Mouse (Mus musculus): ENCODE results near the gene Mafb. TPM values are rescaled to one million over a fixed set of nuclear protein-coding genes. Genes with fewer than 3 reads are reported as not detected.

The Mafb gene
- polyA plus RNA-seq (2014; fragmentation: Nextera tagmentation; extraction: Ambion mirVana), result 5.4 and 6.5 TPM in 2 replicates

DNA sequence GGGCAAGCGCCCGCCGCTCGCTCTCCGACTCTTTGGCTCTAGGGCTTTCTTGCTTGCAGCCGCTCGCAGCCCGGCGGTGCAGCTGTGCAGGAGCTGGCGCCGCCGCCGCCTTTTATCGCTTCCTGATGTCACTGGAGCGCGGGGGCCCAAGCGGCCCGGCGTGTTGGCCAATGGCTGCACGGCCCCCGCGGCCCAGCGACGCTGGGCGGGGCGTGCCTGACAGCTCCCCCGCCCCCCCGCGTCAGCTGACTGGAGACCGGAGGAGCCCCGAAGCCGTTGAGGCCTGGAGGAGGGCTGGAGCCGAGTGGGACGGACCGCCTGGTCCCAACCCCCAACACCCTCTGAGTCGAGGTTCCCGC, at the start of gene Mafb:
TSS of gene Mafb (minus strand) at position 86 of the 359 bp plus-strand sequence.
- peaks cover 14% of the 10 kb centered on the region for H3K4me1 ChIP-seq (ENCODE audit: control insufficient read depth, insufficient read depth, low read length)
- 0% methylated on average over 16 of the region's 37 CpGs for WGBS
- peaks cover 70% of the 10 kb centered on the region for H3K27me3 ChIP-seq (ENCODE audit: control insufficient read depth, insufficient read depth, low read length)
- peak within 1 kb of the TSS; percentile 97 for H3K4me2 ChIP-seq (ENCODE audit: low read depth, severe bottlenecking)
- DNase-seq (ENCODE audit: low spot score) (peak; percentile 93), ATAC-seq (ENCODE audit: insufficient number of reproducible peaks, low FRiP score, low TSS enrichment, low read depth) (peak; percentile 92)
- 0 out of 2 replicates have a peak within 1 kb of the TSS, but pooled peaks have one; percentile 14 for H3K27ac ChIP-seq (replicated peaks; ENCODE audit: low read depth, low read length)
- peak within 1 kb of the TSS; percentile 43 for H3K4me3 ChIP-seq (ENCODE audit: low read depth, low read length)
- H3K36me3 ChIP-seq (ENCODE audit: control insufficient read depth, insufficient read depth, low read length), result no peaks in the 10 kb centered on the region
- H3K9ac ChIP-seq (ENCODE audit: low read length), result peak within 1 kb of the TSS; percentile 72
- H3K9me3 ChIP-seq (ENCODE audit: control insufficient read depth, low read length), result no peaks in the 10 kb centered on the region

DNA sequence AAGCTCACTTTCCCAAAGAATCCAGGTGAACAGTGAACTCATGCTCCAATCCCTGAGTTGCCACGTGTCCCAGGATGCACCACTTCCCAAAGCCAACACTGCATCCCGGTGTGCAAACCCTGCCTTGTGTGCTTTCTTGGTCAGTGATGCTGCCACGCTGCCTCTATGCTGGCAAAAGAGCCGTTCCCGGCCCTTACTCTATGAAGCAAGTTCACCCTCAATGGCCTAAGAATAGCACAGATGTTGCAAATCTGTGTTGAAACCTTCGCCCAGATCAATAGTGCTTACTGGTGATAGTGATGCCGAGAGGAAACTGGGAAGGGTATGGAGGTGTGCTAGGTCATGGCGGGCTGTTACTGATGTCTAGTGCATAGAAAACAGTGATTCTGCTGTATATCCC, 48.3 kb upstream of the Mafb start:
- WGBS, result 90% methylated on average over 8 of the region's 8 CpGs

DNA sequence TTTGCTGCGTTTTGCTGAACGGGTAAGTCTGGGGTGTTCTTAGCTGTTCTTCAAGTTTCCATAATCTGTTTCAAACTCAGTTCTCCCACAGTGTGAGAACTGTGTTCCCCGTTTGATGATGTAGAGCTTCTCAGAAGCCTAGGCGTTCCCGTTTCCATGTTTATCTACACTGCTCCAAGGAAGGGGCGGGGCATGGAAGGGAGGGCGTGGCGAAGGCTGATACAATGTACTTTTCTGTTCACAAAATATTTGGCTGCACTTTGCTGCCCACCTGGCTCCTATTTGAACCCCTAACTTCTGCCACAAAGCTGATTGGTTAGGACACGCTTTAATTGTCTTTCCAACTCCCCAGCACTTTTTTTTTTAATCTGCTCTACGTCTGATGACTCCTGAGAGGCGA, 47.9 kb upstream of the Mafb start:
- no peak overlapping the region for H3K4me2 ChIP-seq (ENCODE audit: low read depth, severe bottlenecking)
- H3K4me1 ChIP-seq (ENCODE audit: control insufficient read depth, insufficient read depth, low read length), result no peaks in the 10 kb centered on the region
- no peaks in the 10 kb centered on the region for H3K36me3 ChIP-seq (ENCODE audit: control insufficient read depth, insufficient read depth, low read length)
- no peak overlapping the region for H3K4me3 ChIP-seq (ENCODE audit: low read depth, low read length)
- no peak overlapping the region for H3K27ac ChIP-seq (replicated peaks; ENCODE audit: low read depth, low read length)
- H3K27me3 ChIP-seq (ENCODE audit: control insufficient read depth, insufficient read depth, low read length), result no peaks in the 10 kb centered on the region
- no peaks in the 10 kb centered on the region for H3K9me3 ChIP-seq (ENCODE audit: control insufficient read depth, low read length)
- WGBS, result 91% methylated on average over 11 of the region's 11 CpGs
- DNase-seq (ENCODE audit: low spot score) (no peak), ATAC-seq (ENCODE audit: insufficient number of reproducible peaks, low FRiP score, low TSS enrichment, low read depth) (no peak)
- no peak overlapping the region for H3K9ac ChIP-seq (ENCODE audit: low read length)

More for the DNA sequence above, 48.3 kb upstream of the Mafb start:
- Histone ChIP-seq H3K27ac (replicated peaks; ENCODE audit: low read depth, low read length) (no peak overlapping the region), H3K36me3 (ENCODE audit: control insufficient read depth, insufficient read depth, low read length) (no peaks in the 10 kb centered on the region), H3K4me3 (ENCODE audit: low read depth, low read length) (no peak overlapping the region), H3K9me3 (ENCODE audit: control insufficient read depth, low read length) (no peaks in the 10 kb centered on the region), H3K4me1 (ENCODE audit: control insufficient read depth, insufficient read depth, low read length) (no peaks in the 10 kb centered on the region), H3K4me2 (ENCODE audit: low read depth, severe bottlenecking) (no peak overlapping the region), H3K27me3 (ENCODE audit: control insufficient read depth, insufficient read depth, low read length) (no peaks in the 10 kb centered on the region), H3K9ac (ENCODE audit: low read length) (no peak overlapping the region)
- no peak for DNase-seq (ENCODE audit: low spot score)
- ATAC-seq (ENCODE audit: insufficient number of reproducible peaks, low FRiP score, low TSS enrichment, low read depth), result no peak

DNA sequence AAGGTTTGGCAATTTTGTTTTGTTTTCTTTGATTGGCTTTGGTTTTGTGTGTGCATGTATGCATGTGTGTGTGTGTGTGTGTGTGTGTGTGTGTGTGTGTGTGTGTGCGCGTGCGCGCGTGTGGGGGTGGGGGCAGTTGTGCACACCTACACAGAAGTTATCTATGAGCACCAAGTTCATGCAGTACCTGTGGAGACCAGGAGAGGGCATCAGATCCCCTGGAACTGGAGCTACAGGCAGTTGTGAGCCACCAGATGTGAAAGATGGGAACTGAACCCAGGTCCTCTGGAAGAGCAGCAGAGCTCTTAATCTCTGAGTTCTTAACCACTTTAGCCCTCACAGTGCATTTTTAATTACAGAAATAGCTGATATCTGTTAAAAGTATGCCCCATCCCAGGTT, 47.1 kb upstream of the Mafb start:
- Histone ChIP-seq H3K4me1 (ENCODE audit: control insufficient read depth, insufficient read depth, low read length) (no peaks in the 10 kb centered on the region), H3K9ac (ENCODE audit: low read length) (no peak overlapping the region), H3K9me3 (ENCODE audit: control insufficient read depth, low read length) (no peaks in the 10 kb centered on the region), H3K27ac (replicated peaks; ENCODE audit: low read depth, low read length) (no peak overlapping the region), H3K36me3 (ENCODE audit: control insufficient read depth, insufficient read depth, low read length) (no peaks in the 10 kb centered on the region), H3K27me3 (ENCODE audit: control insufficient read depth, insufficient read depth, low read length) (no peaks in the 10 kb centered on the region), H3K4me3 (ENCODE audit: low read depth, low read length) (no peak overlapping the region), H3K4me2 (ENCODE audit: low read depth, severe bottlenecking) (no peak overlapping the region)
- ATAC-seq (ENCODE audit: insufficient number of reproducible peaks, low FRiP score, low TSS enrichment, low read depth) (no peak), DNase-seq (ENCODE audit: low spot score) (peak; percentile 48)
- WGBS, result 94% methylated on average over 5 of the region's 5 CpGs

DNA sequence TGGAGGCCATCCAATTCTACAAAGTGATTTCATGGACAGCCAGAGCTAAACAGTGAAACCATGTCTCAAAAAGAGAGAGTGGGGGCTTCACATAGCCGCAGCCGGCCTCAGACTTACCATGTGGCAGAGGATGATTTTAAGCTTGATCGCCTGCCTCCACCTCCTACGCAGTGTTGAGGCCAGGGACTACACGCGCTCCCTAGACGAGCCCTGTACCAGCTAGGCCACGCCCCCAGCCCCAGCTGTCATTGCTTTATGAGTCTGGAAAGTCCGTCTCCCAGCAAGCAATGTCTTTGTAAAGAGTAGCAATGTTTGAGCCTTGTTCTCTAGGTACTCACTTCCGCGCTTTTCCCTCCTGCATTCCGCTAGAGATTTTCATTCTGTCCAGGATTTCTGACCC, 46.2 kb upstream of the Mafb start:
- no peaks in the 10 kb centered on the region for H3K4me1 ChIP-seq (ENCODE audit: control insufficient read depth, insufficient read depth, low read length)
- no peaks in the 10 kb centered on the region for H3K9me3 ChIP-seq (ENCODE audit: control insufficient read depth, low read length)
- 54% methylated on average over 12 of the region's 12 CpGs for WGBS
- H3K9ac ChIP-seq (ENCODE audit: low read length), result no peak overlapping the region
- H3K27me3 ChIP-seq (ENCODE audit: control insufficient read depth, insufficient read depth, low read length), result no peaks in the 10 kb centered on the region
- no peaks in the 10 kb centered on the region for H3K36me3 ChIP-seq (ENCODE audit: control insufficient read depth, insufficient read depth, low read length)
- no peak overlapping the region for H3K27ac ChIP-seq (replicated peaks; ENCODE audit: low read depth, low read length)
- DNase-seq (ENCODE audit: low spot score), result peak; percentile 50
- no peak overlapping the region for H3K4me3 ChIP-seq (ENCODE audit: low read depth, low read length)
- no peak for ATAC-seq (ENCODE audit: insufficient number of reproducible peaks, low FRiP score, low TSS enrichment, low read depth)
- H3K4me2 ChIP-seq (ENCODE audit: low read depth, severe bottlenecking), result no peak overlapping the region

DNA sequence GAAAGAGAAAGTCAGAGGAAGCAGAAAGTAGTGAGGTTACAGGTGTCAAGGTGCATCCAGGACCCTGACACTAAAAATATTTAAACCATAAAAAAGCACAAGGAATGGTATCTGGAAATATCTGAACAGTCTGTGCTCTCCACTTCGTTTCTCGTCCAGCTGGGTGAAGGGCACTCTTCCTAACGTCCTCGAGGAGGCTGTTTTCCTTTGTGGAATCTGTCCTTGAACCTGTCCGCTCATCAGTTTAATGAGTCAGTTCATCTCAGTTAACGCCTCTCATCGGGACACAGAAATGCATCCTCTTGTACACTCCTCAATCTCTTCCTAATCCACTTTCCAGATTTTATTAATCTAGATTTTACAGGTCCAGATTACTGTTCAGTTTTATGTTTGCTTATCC, 44.6 kb upstream of the Mafb start:
- Histone ChIP-seq H3K4me2 (ENCODE audit: low read depth, severe bottlenecking) (no peak overlapping the region), H3K27me3 (ENCODE audit: control insufficient read depth, insufficient read depth, low read length) (no peaks in the 10 kb centered on the region), H3K4me1 (ENCODE audit: control insufficient read depth, insufficient read depth, low read length) (no peaks in the 10 kb centered on the region), H3K9ac (ENCODE audit: low read length) (no peak overlapping the region), H3K36me3 (ENCODE audit: control insufficient read depth, insufficient read depth, low read length) (no peaks in the 10 kb centered on the region), H3K4me3 (ENCODE audit: low read depth, low read length) (no peak overlapping the region), H3K9me3 (ENCODE audit: control insufficient read depth, low read length) (no peaks in the 10 kb centered on the region), H3K27ac (replicated peaks; ENCODE audit: low read depth, low read length) (no peak overlapping the region)
- DNase-seq (ENCODE audit: low spot score) (no peak), ATAC-seq (ENCODE audit: insufficient number of reproducible peaks, low FRiP score, low TSS enrichment, low read depth) (no peak)
- WGBS, result 80% methylated on average over 7 of the region's 7 CpGs

DNA sequence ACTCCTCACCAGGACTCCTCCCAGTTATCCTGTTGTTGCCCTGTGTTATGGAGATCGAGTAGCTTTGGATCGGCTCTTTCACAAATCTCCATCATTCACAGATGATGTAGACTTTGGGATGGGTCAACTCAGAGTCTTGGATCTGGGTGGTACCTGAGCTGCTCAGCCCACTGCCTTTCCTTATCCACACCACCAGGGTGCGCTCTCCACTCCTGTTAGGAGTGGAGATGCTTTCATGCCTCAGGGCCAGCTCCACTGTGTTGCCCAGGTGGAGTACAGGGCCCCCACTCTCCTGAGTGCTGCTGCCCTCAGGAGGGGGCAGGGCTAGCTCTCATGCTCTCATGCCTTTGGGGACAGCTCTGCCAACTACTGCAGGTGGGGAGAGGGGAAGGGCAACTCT, 40.9 kb upstream of the Mafb start:
- no peak overlapping the region for H3K9ac ChIP-seq (ENCODE audit: low read length)
- H3K36me3 ChIP-seq (ENCODE audit: control insufficient read depth, insufficient read depth, low read length), result no peaks in the 10 kb centered on the region
- H3K4me3 ChIP-seq (ENCODE audit: low read depth, low read length), result no peak overlapping the region
- H3K4me1 ChIP-seq (ENCODE audit: control insufficient read depth, insufficient read depth, low read length), result no peaks in the 10 kb centered on the region
- H3K27me3 ChIP-seq (ENCODE audit: control insufficient read depth, insufficient read depth, low read length), result no peaks in the 10 kb centered on the region
- no peak overlapping the region for H3K27ac ChIP-seq (replicated peaks; ENCODE audit: low read depth, low read length)
- H3K4me2 ChIP-seq (ENCODE audit: low read depth, severe bottlenecking), result no peak overlapping the region
- ATAC-seq (ENCODE audit: insufficient number of reproducible peaks, low FRiP score, low TSS enrichment, low read depth) (no peak), DNase-seq (ENCODE audit: low spot score) (no peak)
- no peaks in the 10 kb centered on the region for H3K9me3 ChIP-seq (ENCODE audit: control insufficient read depth, low read length)
- WGBS, result 84% methylated on average over 3 of the region's 3 CpGs

DNA sequence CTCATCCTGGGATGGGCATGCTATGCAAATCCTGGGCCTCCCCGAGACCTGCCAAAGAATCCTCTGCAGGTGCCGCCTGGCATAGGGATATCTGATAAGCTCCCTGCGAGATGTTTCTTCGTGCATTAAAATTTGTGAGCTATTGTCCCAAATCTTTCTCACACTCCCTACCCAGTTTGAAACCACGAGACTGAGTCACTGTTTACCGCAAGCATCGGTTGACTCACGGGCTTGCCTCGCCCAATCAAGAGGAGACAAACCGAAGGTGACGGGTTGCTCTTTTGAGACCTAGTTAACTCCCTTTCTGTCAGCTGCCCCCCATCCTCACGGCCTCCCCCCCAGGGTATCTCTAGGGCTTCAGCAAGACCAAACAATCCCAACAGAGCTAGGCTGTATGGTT, 30.9 kb upstream of the Mafb start:
- H3K9me3 ChIP-seq (ENCODE audit: control insufficient read depth, low read length), result no peaks in the 10 kb centered on the region
- 80% methylated on average over 12 of the region's 12 CpGs for WGBS
- H3K4me3 ChIP-seq (ENCODE audit: low read depth, low read length), result no peak overlapping the region
- no peak overlapping the region for H3K27ac ChIP-seq (replicated peaks; ENCODE audit: low read depth, low read length)
- no peak overlapping the region for H3K4me2 ChIP-seq (ENCODE audit: low read depth, severe bottlenecking)
- no peaks in the 10 kb centered on the region for H3K4me1 ChIP-seq (ENCODE audit: control insufficient read depth, insufficient read depth, low read length)
- no peaks in the 10 kb centered on the region for H3K27me3 ChIP-seq (ENCODE audit: control insufficient read depth, insufficient read depth, low read length)
- ATAC-seq (ENCODE audit: insufficient number of reproducible peaks, low FRiP score, low TSS enrichment, low read depth) (no peak), DNase-seq (ENCODE audit: low spot score) (no peak)
- H3K9ac ChIP-seq (ENCODE audit: low read length), result no peak overlapping the region
- H3K36me3 ChIP-seq (ENCODE audit: control insufficient read depth, insufficient read depth, low read length), result no peaks in the 10 kb centered on the region

DNA sequence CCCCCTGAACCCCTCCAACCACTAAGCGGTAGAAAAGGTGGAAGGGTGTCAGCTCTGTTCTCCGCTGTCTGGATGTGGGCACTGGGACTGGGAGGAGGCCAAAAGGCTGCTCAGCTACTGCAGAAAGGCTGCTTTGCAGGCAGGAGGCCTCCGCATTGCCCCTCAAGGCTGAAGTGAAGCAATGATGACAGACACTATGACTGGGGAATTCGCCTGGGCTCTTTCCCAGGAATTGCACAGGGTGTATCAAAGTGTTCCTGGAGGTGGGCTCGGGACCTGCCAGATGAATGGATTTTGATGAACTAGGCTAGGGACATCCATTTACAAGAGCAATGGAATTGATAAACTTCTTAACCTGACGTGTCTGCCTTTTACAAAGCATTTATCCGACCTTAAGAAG, 27.9 kb upstream of the Mafb start:
- H3K9ac ChIP-seq (ENCODE audit: low read length), result no peak overlapping the region
- no peaks in the 10 kb centered on the region for H3K9me3 ChIP-seq (ENCODE audit: control insufficient read depth, low read length)
- no peak overlapping the region for H3K4me2 ChIP-seq (ENCODE audit: low read depth, severe bottlenecking)
- ATAC-seq (ENCODE audit: insufficient number of reproducible peaks, low FRiP score, low TSS enrichment, low read depth) (no peak), DNase-seq (ENCODE audit: low spot score) (no peak)
- 75% methylated on average over 7 of the region's 7 CpGs for WGBS
- H3K4me1 ChIP-seq (ENCODE audit: control insufficient read depth, insufficient read depth, low read length), result no peaks in the 10 kb centered on the region
- H3K27ac ChIP-seq (replicated peaks; ENCODE audit: low read depth, low read length), result no peak overlapping the region
- H3K4me3 ChIP-seq (ENCODE audit: low read depth, low read length), result no peak overlapping the region
- H3K27me3 ChIP-seq (ENCODE audit: control insufficient read depth, insufficient read depth, low read length), result no peaks in the 10 kb centered on the region
- no peaks in the 10 kb centered on the region for H3K36me3 ChIP-seq (ENCODE audit: control insufficient read depth, insufficient read depth, low read length)

Measured in limb, embryonic 11.5 days (tissue).